Mouse (Mus musculus) limb, embryonic 11.5 days (tissue): ENCODE measurements around the gene Cfap97. TPM values are rescaled to one million over a fixed set of nuclear protein-coding genes. Genes with fewer than 3 reads are reported as not detected.
"Not testable (repeated sequence)": the region's sequence is repeated elsewhere in the genome, so short reads cannot be mapped to it uniquely, and the experiment has no call there.

Experiments
- ATAC-seq: fragments of 200-750 bp; cut with Nextera tagmentation; 2 replicates; pipeline ENCODE4 v1.8.0; 2017; ENCODE audit warnings: low read depth; ENCODE audit not compliant: insufficient number of reproducible peaks, low FRiP score, low TSS enrichment
- DNase-seq: peaks from one replicate; pipeline ENCODE4 v3.0.0-alpha.2; 2015; ENCODE audit warnings: low spot score
- H3K27ac ChIP-seq: fragments of 300-500 bp; sonication (generic); replicated peaks from 2 replicates; pipeline ENCODE4 v1.5.1; 2014; ENCODE audit warnings: low read depth, mild to moderate bottlenecking, low read length
- H3K27me3 ChIP-seq: fragments of 300-500 bp; sonication (generic); 2 replicates; pipeline ENCODE4 v1.6.1; 2014; ENCODE audit warnings: mild to moderate bottlenecking, low read length, mixed read lengths; ENCODE audit not compliant: control insufficient read depth, insufficient read depth
- H3K36me3 ChIP-seq: fragments of 300-500 bp; sonication (generic); 2 replicates; pipeline ENCODE4 v1.6.1; 2014; ENCODE audit warnings: mild to moderate bottlenecking, low read length, moderate library complexity, mixed read lengths; ENCODE audit not compliant: control insufficient read depth, insufficient read depth
- H3K4me1 ChIP-seq: fragments of 300-500 bp; sonication (generic); 2 replicates; pipeline ENCODE4 v1.6.1; 2014; ENCODE audit warnings: low read length, mixed read lengths; ENCODE audit not compliant: control insufficient read depth, insufficient read depth
- H3K4me2 ChIP-seq: fragments of 300-500 bp; sonication (generic); 2 replicates; pipeline ENCODE4 v1.6.1; 2014; ENCODE audit warnings: low read depth, mild to moderate bottlenecking, moderate library complexity; ENCODE audit not compliant: severe bottlenecking
- H3K4me3 ChIP-seq: fragments of 300-500 bp; sonication (generic); 2 replicates; pipeline ENCODE4 v1.5.1; 2014; ENCODE audit warnings: low read depth, low read length
- H3K9ac ChIP-seq: fragments of 300-500 bp; sonication (generic); 2 replicates; pipeline ENCODE4 v1.6.1; 2014; ENCODE audit warnings: mild to moderate bottlenecking, low read length
- H3K9me3 ChIP-seq: fragments of 300-500 bp; sonication (generic); 2 replicates; pipeline ENCODE4 v1.6.1; 2016; ENCODE audit warnings: low read length; ENCODE audit not compliant: control insufficient read depth
- WGBS: fragments of 180-500 bp; shearing (Covaris S2); extraction: QIAGEN DNeasy Blood & Tissue Kit; methylation state at CpG from one replicate; pipeline ENCODE4 v1.1.7; 2014; 5-methylcytosine and 5-hydroxymethylcytosine counted together
- polyA plus RNA-seq: library from polyadenylated mRNA; unstranded; fragments of >200 nt; fragmentation: Nextera tagmentation; extraction: Ambion mirVana; gene quantifications from 2 replicates; pipeline ENCODE4 v1.2.1, GENCODE M21; 2014

Gene Cfap97
- polyA plus RNA-seq, 1 experiment from 2014 or later: 24.5 TPM

GRCm38 (mm10) chr8:46135546-46135945 lies 16.0 kb upstream of the Cfap97 start:
- not testable (repeated sequence) for ATAC-seq, H3K4me2 ChIP-seq, H3K9ac ChIP-seq, H3K4me1 ChIP-seq, H3K9me3 ChIP-seq, H3K4me3 ChIP-seq, H3K36me3 ChIP-seq, H3K27ac ChIP-seq, DNase-seq, H3K27me3 ChIP-seq
- 94% methylated on average over 2 of the region's 2 CpGs for WGBS

GRCm38 (mm10) chr8:46137336-46137735 lies 14.2 kb upstream of the Cfap97 start:
- no peak for DNase-seq
- Histone ChIP-seq H3K9me3 (no peaks in the 10 kb centered on the region), H3K4me2 (no peak overlapping the region), H3K9ac (no peak overlapping the region), H3K36me3 (no peaks in the 10 kb centered on the region), H3K4me1 (no peaks in the 10 kb centered on the region), H3K27me3 (no peaks in the 10 kb centered on the region), H3K27ac (no peak overlapping the region), H3K4me3 (no peak overlapping the region)
- no peak for ATAC-seq
- WGBS: 85% methylated on average over 1 of the region's 1 CpGs

- no peak overlapping the region for H3K27ac ChIP-seq
- 91% methylated on average over 10 of the region's 10 CpGs for WGBS
- no peak overlapping the region for H3K9ac ChIP-seq
- DNase-seq (no peak), ATAC-seq (no peak)
- no peak overlapping the region for H3K4me2 ChIP-seq
- H3K27me3 ChIP-seq: no peaks in the 10 kb centered on the region
- no peaks in the 10 kb centered on the region for H3K4me1 ChIP-seq
- H3K36me3 ChIP-seq: no peaks in the 10 kb centered on the region
- H3K9me3 ChIP-seq: no peaks in the 10 kb centered on the region
- H3K4me3 ChIP-seq: no peak overlapping the region
Observed at GRCm38 (mm10) chr8:46137843-46138596, 13.6 kb upstream of the Cfap97 start.

- DNase-seq (no peak), ATAC-seq (no peak)
- no peaks in the 10 kb centered on the region for H3K36me3 ChIP-seq
- H3K27me3 ChIP-seq: no peaks in the 10 kb centered on the region
- no peak overlapping the region for H3K27ac ChIP-seq
- no peaks in the 10 kb centered on the region for H3K9me3 ChIP-seq
- no peak overlapping the region for H3K4me2 ChIP-seq
- no peaks in the 10 kb centered on the region for H3K4me1 ChIP-seq
- no peak overlapping the region for H3K9ac ChIP-seq
- no peak overlapping the region for H3K4me3 ChIP-seq
- WGBS: 88% methylated on average over 9 of the region's 9 CpGs
Observed at GRCm38 (mm10) chr8:46140376-46141120, 11.0 kb upstream of the Cfap97 start.

GRCm38 (mm10) chr8:46141688-46142087 lies 9.9 kb upstream of the Cfap97 start:
- H3K27me3 ChIP-seq: no peaks in the 10 kb centered on the region

GRCm38 (mm10) chr8:46142498-46143081 lies 9.0 kb upstream of the Cfap97 start:
- Histone ChIP-seq H3K36me3 (no peaks in the 10 kb centered on the region), H3K27ac (no peak overlapping the region), H3K4me2 (no peak overlapping the region), H3K27me3 (no peaks in the 10 kb centered on the region), H3K4me3 (no peak overlapping the region), H3K4me1 (no peaks in the 10 kb centered on the region), H3K9ac (no peak overlapping the region), H3K9me3 (no peaks in the 10 kb centered on the region)
- no peak for DNase-seq
- WGBS: 89% methylated on average over 4 of the region's 4 CpGs
- no peak for ATAC-seq

More at GRCm38 (mm10) chr8:46141688-46142087, 9.9 kb upstream of the Cfap97 start:
- Histone ChIP-seq H3K9ac (no peak overlapping the region), H3K36me3 (no peaks in the 10 kb centered on the region), H3K27ac (no peak overlapping the region), H3K4me2 (no peak overlapping the region), H3K4me3 (no peak overlapping the region), H3K9me3 (no peaks in the 10 kb centered on the region), H3K4me1 (no peaks in the 10 kb centered on the region)
- 85% methylated on average over 3 of the region's 3 CpGs for WGBS
- DNase-seq: no peak
- no peak for ATAC-seq

- DNase-seq: no peak
- no peaks in the 10 kb centered on the region for H3K9me3 ChIP-seq
- 75% methylated on average over 5 of the region's 5 CpGs for WGBS
- no peak overlapping the region for H3K4me2 ChIP-seq
- no peak for ATAC-seq
- H3K4me3 ChIP-seq: no peak overlapping the region
- H3K9ac ChIP-seq: no peak overlapping the region
- H3K4me1 ChIP-seq: no peaks in the 10 kb centered on the region
- no peak overlapping the region for H3K27ac ChIP-seq
- no peaks in the 10 kb centered on the region for H3K27me3 ChIP-seq
- no peaks in the 10 kb centered on the region for H3K36me3 ChIP-seq
Observed at GRCm38 (mm10) chr8:46143470-46143869, 8.1 kb upstream of the Cfap97 start.

- no peak for DNase-seq
- WGBS: 48% methylated on average over 1 of the region's 1 CpGs
- H3K9me3 ChIP-seq: no peaks in the 10 kb centered on the region
- H3K4me1 ChIP-seq: no peaks in the 10 kb centered on the region
- H3K27me3 ChIP-seq: no peaks in the 10 kb centered on the region
- H3K9ac ChIP-seq: no peak overlapping the region
- H3K4me2 ChIP-seq: no peak overlapping the region
- no peaks in the 10 kb centered on the region for H3K36me3 ChIP-seq
- ATAC-seq: no peak
- no peak overlapping the region for H3K4me3 ChIP-seq
- H3K27ac ChIP-seq: no peak overlapping the region
Observed at GRCm38 (mm10) chr8:46143924-46144323, 7.6 kb upstream of the Cfap97 start.
